Mouse (Mus musculus) stomach, postnatal 0 days (tissue): ENCODE measurements at regions not wholly inside any gene's neighbourhood (a gene's known extent, or its start where the extent isn't known, plus 50 kb on each side); places are given as distances from the start of the nearest gene placed in this dataset.

Source experiments
- ATAC-seq: fragments of 200-750 bp; cut with Nextera tagmentation; 2 replicates; pipeline ENCODE4 v1.8.0; 2017; ENCODE audit not compliant: low FRiP score, low TSS enrichment
- DNase-seq: peaks from one replicate; pipeline ENCODE4 v3.0.0-alpha.2; 2016; ENCODE audit warnings: low spot score
- H3K27ac ChIP-seq: fragments of 300-500 bp; sonication (generic); replicated peaks from 2 replicates; pipeline ENCODE4 v1.5.1; 2014; ENCODE audit warnings: mild to moderate bottlenecking, control low read depth
- H3K27me3 ChIP-seq: fragments of 300-500 bp; sonication (generic); 2 replicates; pipeline ENCODE4 v1.6.1; 2014; ENCODE audit warnings: low read length; ENCODE audit not compliant: control insufficient read depth, insufficient read depth
- H3K36me3 ChIP-seq: fragments of 300-500 bp; sonication (generic); 2 replicates; pipeline ENCODE4 v1.6.1; 2014; ENCODE audit warnings: low read length, mixed read lengths; ENCODE audit not compliant: control insufficient read depth, insufficient read depth
- H3K4me1 ChIP-seq: fragments of 300-500 bp; sonication (generic); replicated peaks from 2 replicates; pipeline ENCODE4 v1.6.1; 2014; ENCODE audit warnings: antibody characterized with exemption; ENCODE audit not compliant: control insufficient read depth, insufficient read depth
- H3K4me2 ChIP-seq: fragments of 300-500 bp; sonication (generic); replicated peaks from 2 replicates; pipeline ENCODE4 v1.6.1; 2014; ENCODE audit warnings: low read depth, mild to moderate bottlenecking, control low read depth, moderate library complexity
- H3K4me3 ChIP-seq: fragments of 300-500 bp; sonication (generic); 2 replicates; pipeline ENCODE4 v1.5.1; 2014; ENCODE audit warnings: low read depth, low read length, control low read depth
- H3K9ac ChIP-seq: fragments of 300-500 bp; sonication (generic); 2 replicates; pipeline ENCODE4 v1.6.1; 2014; ENCODE audit warnings: mild to moderate bottlenecking, low read length, control low read depth, mixed read lengths
- H3K9me3 ChIP-seq: fragments of 300-500 bp; sonication (generic); 2 replicates; pipeline ENCODE4 v1.6.1; 2016; ENCODE audit warnings: low read length; ENCODE audit not compliant: control insufficient read depth
- CTCF ChIP-seq: IDR thresholded peaks from 2 replicates; pipeline ENCODE4 v1.5.1; 2016; ENCODE audit warnings: antibody characterized with exemption, low read depth, mild to moderate bottlenecking, moderate library complexity
- EP300 ChIP-seq: optimal IDR thresholded peaks from 2 replicates; pipeline ENCODE3; 2016; ENCODE audit warnings: antibody characterized with exemption
- WGBS: fragments of 180-500 bp; shearing (Covaris S2); extraction: QIAGEN DNeasy Blood & Tissue Kit; methylation state at CpG from one replicate; pipeline ENCODE4 v1.1.7; 2014; 5-methylcytosine and 5-hydroxymethylcytosine counted together

GRCm38 (mm10) chr4:142900792-142901191, 312.0 kb downstream of the Prdm2 start:
- Histone ChIP-seq H3K9me3 (no peaks in the 10 kb centered on the region), H3K4me2 (no peak overlapping the region), H3K9ac (no peak overlapping the region), H3K27ac (no peak overlapping the region), H3K4me1 (no peaks in the 10 kb centered on the region), H3K4me3 (no peak overlapping the region), H3K27me3 (no peaks in the 10 kb centered on the region), H3K36me3 (no peaks in the 10 kb centered on the region)
- TF ChIP-seq EP300 = no peak
- no peak for TF ChIP-seq CTCF
- WGBS = 82% methylated on average over 9 of the region's 9 CpGs
- DNase-seq (no peak), ATAC-seq (no peak)

GRCm38 (mm10) chr4:142898994-142899393, 313.8 kb downstream of the Prdm2 start:
- WGBS = 46% methylated on average over 1 of the region's 1 CpGs
- Histone ChIP-seq H3K9me3 (no peaks in the 10 kb centered on the region), H3K4me3 (no peak overlapping the region)

GRCm38 (mm10) chr4:142890711-142891110, 322.1 kb downstream of the Prdm2 start:
- no peak for DNase-seq
- H3K4me3 ChIP-seq = no peak overlapping the region
- H3K9ac ChIP-seq = no peak overlapping the region
- H3K4me1 ChIP-seq = no peaks in the 10 kb centered on the region
- no peaks in the 10 kb centered on the region for H3K9me3 ChIP-seq
- H3K4me2 ChIP-seq = no peak overlapping the region
- H3K27me3 ChIP-seq = no peaks in the 10 kb centered on the region
- H3K27ac ChIP-seq = no peak overlapping the region
- TF ChIP-seq EP300 = no peak
- no peak for ATAC-seq
- no peaks in the 10 kb centered on the region for H3K36me3 ChIP-seq
- WGBS = 75% methylated on average over 1 of the region's 1 CpGs

More at GRCm38 (mm10) chr4:142898994-142899393, 313.8 kb downstream of the Prdm2 start:
- Histone ChIP-seq H3K36me3 (no peaks in the 10 kb centered on the region), H3K27ac (no peak overlapping the region), H3K9ac (no peak overlapping the region), H3K4me2 (no peak overlapping the region), H3K4me1 (no peaks in the 10 kb centered on the region), H3K27me3 (no peaks in the 10 kb centered on the region)
- TF ChIP-seq EP300 (no peak), CTCF (no peak)
- no peak for ATAC-seq
- no peak for DNase-seq

- H3K9ac ChIP-seq = no peak overlapping the region
- H3K27ac ChIP-seq = no peak overlapping the region
- no peaks in the 10 kb centered on the region for H3K9me3 ChIP-seq
- no peaks in the 10 kb centered on the region for H3K4me1 ChIP-seq
- 55% methylated on average over 4 of the region's 4 CpGs for WGBS
- no peak for TF ChIP-seq EP300
- no peak for TF ChIP-seq CTCF
- DNase-seq (no peak), ATAC-seq (no peak)
- H3K4me3 ChIP-seq = no peak overlapping the region
- no peaks in the 10 kb centered on the region for H3K27me3 ChIP-seq
- H3K4me2 ChIP-seq = no peak overlapping the region
- no peaks in the 10 kb centered on the region for H3K36me3 ChIP-seq
These were observed 323.9 kb downstream of the Prdm2 start for GRCm38 (mm10) chr4:142888891-142889290.

- Histone ChIP-seq H3K9ac (no peak overlapping the region), H3K9me3 (no peaks in the 10 kb centered on the region), H3K4me3 (no peak overlapping the region), H3K27me3 (no peaks in the 10 kb centered on the region), H3K4me1 (no peaks in the 10 kb centered on the region), H3K27ac (no peak overlapping the region), H3K4me2 (no peak overlapping the region), H3K36me3 (no peaks in the 10 kb centered on the region)
- no peak for ATAC-seq
- 24% methylated on average over 6 of the region's 6 CpGs for WGBS
- TF ChIP-seq CTCF = no peak
- TF ChIP-seq EP300 = no peak
- DNase-seq = no peak
These were observed 324.9 kb downstream of the Prdm2 start for GRCm38 (mm10) chr4:142887876-142888275.

- no peak overlapping the region for H3K9ac ChIP-seq
- WGBS = 21% methylated on average over 2 of the region's 2 CpGs
- no peak overlapping the region for H3K4me3 ChIP-seq
- H3K27ac ChIP-seq = no peak overlapping the region
- no peak overlapping the region for H3K4me2 ChIP-seq
- no peaks in the 10 kb centered on the region for H3K4me1 ChIP-seq
- TF ChIP-seq EP300 (no peak), CTCF (peak; percentile 84)
- DNase-seq (peak; percentile 64), ATAC-seq (peak; percentile 57; the same call in 1 of the 2 replicates)
- no peaks in the 10 kb centered on the region for H3K36me3 ChIP-seq
- H3K27me3 ChIP-seq = no peaks in the 10 kb centered on the region
- H3K9me3 ChIP-seq = no peaks in the 10 kb centered on the region
These were observed 332.5 kb downstream of the Prdm2 start for GRCm38 (mm10) chr4:142880323-142880759.
